Mouse (Mus musculus): ENCODE measurements around the gene Faim2.

DNA sequence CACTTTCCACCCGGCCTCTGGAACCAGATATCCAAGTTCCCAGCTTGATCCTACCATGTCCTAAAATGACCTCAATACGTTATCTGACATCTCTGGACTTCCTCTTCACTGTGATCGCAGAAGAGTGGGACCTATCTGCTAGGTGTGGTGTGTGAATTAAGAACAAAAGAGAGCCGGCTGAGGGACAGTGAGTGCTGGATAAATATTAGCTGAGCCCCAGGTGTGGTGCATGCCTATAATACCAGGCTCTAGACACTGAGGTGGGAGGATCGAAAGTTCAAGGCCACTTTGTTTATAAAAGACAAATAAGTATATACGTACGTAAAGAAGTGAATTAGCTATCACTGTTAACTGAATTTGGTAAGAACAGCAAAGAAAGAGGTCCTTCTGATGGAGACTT, 18.1 kb downstream of the Faim2 start:
- TF ChIP-seq RAD21 (IDR thresholded peaks at IDR 0.05; ENCODE audit: low read depth, low read length) (no peak), MAFK (IDR thresholded peaks at IDR 0.05; ENCODE audit: insufficient replicate concordance, low read length) (no peak), POLR2A (IDR thresholded peaks at IDR 0.05; ENCODE audit: low read depth, low read length) (no peak), MEF2A (IDR thresholded peaks at IDR 0.05; ENCODE audit: borderline replicate concordance, low read depth, low read length) (no peak), CTCF (conservative IDR thresholded peaks at IDR 0.05 in 1 of 2, IDR thresholded peaks at IDR 0.05 in 1 of 2; ENCODE audit: low read depth in 2 of 2, low read length in 2 of 2) (no peak), UBTF (IDR thresholded peaks at IDR 0.05; ENCODE audit: low read depth, low read length) (no peak), MAX (IDR thresholded peaks at IDR 0.05; ENCODE audit: low read length) (no peak), CHD1 (IDR thresholded peaks at IDR 0.05; ENCODE audit: low read depth, low read length) (no peak), KAT2A (IDR thresholded peaks at IDR 0.05; ENCODE audit: insufficient replicate concordance, low read length) (no peak), JUND (conservative IDR thresholded peaks at IDR 0.05; ENCODE audit: low read depth, low read length) (no peak), USF1 (IDR thresholded peaks at IDR 0.05; ENCODE audit: low read depth, low read length) (no peak), MAZ (IDR thresholded peaks at IDR 0.05; ENCODE audit: low read depth, low read length) (no peak)

Measured in CH12.LX (cell line).